ENCODE assay signal across 32 mouse cellular contexts in the genomic region with DNA sequence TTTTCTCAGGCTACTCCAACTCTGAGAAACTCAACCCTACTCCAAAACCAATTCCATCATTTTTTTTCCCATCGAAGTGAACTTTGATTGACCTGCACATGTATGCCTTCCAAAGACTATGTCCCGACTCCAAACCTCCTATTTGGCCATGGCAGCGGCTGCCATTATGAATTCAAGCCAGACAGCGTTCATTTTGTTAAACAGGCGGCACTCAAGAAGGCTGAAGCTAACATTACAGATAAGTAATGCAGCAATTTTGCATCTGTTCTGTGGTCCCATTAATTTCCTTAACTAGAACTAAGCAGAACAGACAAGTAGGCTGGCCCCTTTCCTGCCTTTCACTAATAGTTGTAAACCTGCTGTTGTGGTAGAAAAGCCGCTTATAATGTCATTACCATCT.
"Had no signal": no experiment of that assay in that cellular context is flagged by ENCODE, and none has a peak within 500 bp of the region (broad histone marks: within the 10 kb centered on the region; RNA-seq: fewer than 3 reads in every experiment).

No protein-coding gene starts in this region.

- DNase-seq: liver; liver, embryonic 13.5 days; liver, postnatal 0 days; lung, adult 18-20 months; lung, adult 2 months; lung, postnatal 10 days; lung, postnatal 14 days; lung, postnatal 36 days; lung, postnatal 4 days; midbrain, embryonic 14.5 days had no signal

- H3K4me2 ChIP-seq: limb, embryonic 12.5 days; limb, embryonic 13.5 days; limb, embryonic 15.5 days; liver, embryonic 11.5 days; liver, embryonic 12.5 days; liver, embryonic 13.5 days; liver, embryonic 15.5 days; lung, embryonic 14.5 days; lung, embryonic 15.5 days; midbrain, embryonic 11.5 days; midbrain, embryonic 12.5 days; midbrain, embryonic 13.5 days; midbrain, embryonic 15.5 days; neural tube, embryonic 12.5 days; neural tube, embryonic 13.5 days had no signal

- H3K9me3 ChIP-seq: limb, embryonic 10.5 days; limb, embryonic 12.5 days; limb, embryonic 13.5 days; limb, embryonic 15.5 days; liver, embryonic 12.5 days; liver, embryonic 13.5 days; liver, embryonic 15.5 days; lung, embryonic 15.5 days; midbrain, embryonic 10.5 days; midbrain, embryonic 12.5 days; midbrain, embryonic 13.5 days; midbrain, embryonic 15.5 days; neural tube, embryonic 12.5 days; neural tube, embryonic 13.5 days had no signal

- H3K4me1 ChIP-seq: limb, embryonic 10.5 days; limb, embryonic 12.5 days; limb, embryonic 13.5 days; limb, embryonic 15.5 days; liver, embryonic 12.5 days; liver, embryonic 13.5 days; liver, embryonic 15.5 days; lung, embryonic 15.5 days; megakaryocyte, embryonic 14.5 days had no signal

- H3K9ac ChIP-seq: limb, embryonic 12.5 days; limb, embryonic 13.5 days; limb, embryonic 15.5 days; liver, embryonic 12.5 days; liver, embryonic 13.5 days; liver, embryonic 14.5 days; liver, embryonic 15.5 days; liver, postnatal 0 days; lung, embryonic 14.5 days; lung, embryonic 15.5 days; midbrain, embryonic 12.5 days; midbrain, embryonic 13.5 days; midbrain, embryonic 15.5 days; neural tube, embryonic 12.5 days; neural tube, embryonic 13.5 days had no signal

- H3K36me3 ChIP-seq: limb, embryonic 10.5 days; limb, embryonic 12.5 days; limb, embryonic 13.5 days; limb, embryonic 15.5 days; liver, embryonic 12.5 days; liver, embryonic 13.5 days; liver, embryonic 15.5 days; lung, embryonic 15.5 days; midbrain, embryonic 10.5 days; midbrain, embryonic 12.5 days; midbrain, embryonic 13.5 days; midbrain, embryonic 15.5 days; neural tube, embryonic 12.5 days had no signal

- ATAC-seq: liver, embryonic 12.5 days; liver, postnatal 0 days; lung, postnatal 0 days; midbrain, embryonic 13.5 days; midbrain, embryonic 15.5 days; midbrain, embryonic 16.5 days had no signal

- H3K27ac ChIP-seq: limb, embryonic 10.5 days; limb, embryonic 12.5 days; limb, embryonic 13.5 days; limb, embryonic 15.5 days; liver, embryonic 12.5 days; liver, embryonic 13.5 days; liver, embryonic 14.5 days; liver, embryonic 15.5 days; lung, embryonic 15.5 days; macrophage; midbrain, embryonic 10.5 days; midbrain, embryonic 12.5 days; midbrain, embryonic 13.5 days; midbrain, embryonic 15.5 days; neural tube, embryonic 12.5 days; neural tube, embryonic 13.5 days had no signal

- H3K4me3 ChIP-seq: limb, embryonic 10.5 days; limb, embryonic 12.5 days; limb, embryonic 13.5 days; limb, embryonic 15.5 days; liver, embryonic 12.5 days; liver, embryonic 13.5 days; liver, embryonic 15.5 days; lung, embryonic 15.5 days; megakaryocyte, embryonic 14.5 days; midbrain, embryonic 10.5 days; midbrain, embryonic 12.5 days; midbrain, embryonic 13.5 days; midbrain, embryonic 15.5 days; myocyte; neural tube, embryonic 12.5 days; neural tube, embryonic 13.5 days had no signal

- H3K27me3 ChIP-seq: limb, embryonic 12.5 days; limb, embryonic 13.5 days; limb, embryonic 15.5 days; liver, embryonic 12.5 days; liver, embryonic 13.5 days; liver, embryonic 15.5 days; lung, embryonic 15.5 days; megakaryocyte, embryonic 14.5 days; midbrain, embryonic 15.5 days; neural tube, embryonic 12.5 days; neural tube, embryonic 13.5 days had no signal
